Mouse (Mus musculus): ENCODE data around the gene Atrnl1. TPM values are rescaled to one million over a fixed set of nuclear protein-coding genes. Genes with fewer than 3 reads are reported as not detected.
"Not testable (repeated sequence)": the region's sequence is repeated elsewhere in the genome, so short reads cannot be mapped to it uniquely, and the experiment has no call there.

Gene Atrnl1
- total RNA-seq, 2 experiments from 2014 or later, result 24.4 to 26.6 TPM

DNA sequence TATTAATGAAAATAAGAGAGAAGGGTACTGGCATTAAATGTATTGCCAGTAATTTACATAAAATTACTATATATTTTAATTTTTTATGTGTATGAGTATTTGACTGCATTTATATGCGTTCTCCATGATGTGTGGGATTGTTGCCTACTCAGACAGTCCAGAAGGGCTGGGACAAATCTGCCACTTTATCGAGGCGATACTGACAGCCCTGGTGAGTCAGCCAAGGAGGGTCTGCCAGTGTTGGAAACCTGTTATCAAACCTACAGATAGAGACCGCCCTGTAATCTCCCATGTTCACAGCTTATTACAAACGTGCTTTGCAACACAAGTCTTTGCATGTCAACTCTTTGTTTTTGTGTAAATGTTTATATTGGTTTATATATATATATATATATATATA, 347.9 kb downstream of the Atrnl1 start:
- DNase-seq (ENCODE audit: low spot score in 2 of 2), result no peak

DNA sequence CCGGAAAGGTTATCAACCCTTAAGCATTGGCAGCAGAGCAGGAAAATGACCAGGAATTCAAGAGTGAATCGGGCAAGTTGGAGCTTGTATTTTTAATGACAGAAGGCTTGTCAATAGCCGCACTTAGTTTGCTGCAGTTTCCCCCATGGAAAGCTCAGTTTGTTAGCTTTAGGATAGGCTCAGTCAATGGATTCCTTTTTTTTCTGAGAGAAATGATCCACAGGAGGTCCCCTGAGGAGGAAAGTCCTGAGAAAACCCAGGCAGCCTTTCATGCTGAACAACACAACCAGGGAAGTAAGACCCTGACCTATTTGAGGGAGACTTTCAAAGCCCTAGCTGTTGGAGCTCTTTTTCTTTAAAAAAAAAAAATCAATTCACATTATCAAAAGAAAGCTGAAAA, 350.5 kb downstream of the Atrnl1 start:
- DNase-seq (ENCODE audit: low spot score in 2 of 2), result no peak

DNA sequence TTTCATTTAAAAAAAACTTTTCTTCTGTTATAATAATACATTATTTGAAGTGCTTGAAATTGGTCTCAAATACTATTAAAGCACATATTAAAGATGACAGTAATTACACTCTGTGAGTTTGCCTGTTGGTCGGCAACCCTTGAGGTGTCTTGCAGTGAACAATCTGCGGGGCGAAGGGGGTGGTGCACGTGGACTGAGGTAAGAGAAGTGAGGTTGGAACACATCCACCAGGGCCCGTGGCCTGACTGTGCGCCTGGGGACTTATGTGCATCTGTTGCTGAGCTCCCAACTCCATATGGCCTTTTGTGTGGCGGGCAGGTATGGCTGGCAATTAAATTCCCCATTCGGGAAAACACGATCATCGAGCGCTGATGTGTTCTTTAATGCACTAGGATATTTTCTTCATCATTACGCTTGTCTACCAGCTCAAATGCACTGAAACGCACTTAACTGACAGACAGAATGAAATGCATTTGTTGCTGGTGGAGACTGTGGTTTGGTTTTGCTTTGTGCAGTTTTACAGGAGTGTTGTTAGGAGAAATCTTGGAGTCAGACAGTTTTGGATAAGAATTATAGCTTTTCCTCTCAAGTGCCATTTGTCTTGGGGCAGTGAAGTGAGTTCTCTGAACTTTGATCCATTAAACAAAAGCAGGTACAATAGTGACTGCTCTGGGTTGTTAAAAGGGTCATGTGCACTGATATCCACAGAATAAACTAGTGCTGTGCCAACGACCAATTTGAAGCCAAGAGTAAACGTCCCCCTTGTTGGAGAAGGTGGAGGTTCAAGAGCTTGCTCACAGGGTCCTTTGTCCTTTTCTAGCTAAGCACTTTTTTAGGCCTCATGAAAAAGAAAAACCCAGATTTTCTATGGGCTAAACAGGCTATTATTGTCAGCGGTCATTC, 351.2 kb downstream of the Atrnl1 start:
- DNase-seq (ENCODE audit: low spot score in 2 of 2), result no peak

DNA sequence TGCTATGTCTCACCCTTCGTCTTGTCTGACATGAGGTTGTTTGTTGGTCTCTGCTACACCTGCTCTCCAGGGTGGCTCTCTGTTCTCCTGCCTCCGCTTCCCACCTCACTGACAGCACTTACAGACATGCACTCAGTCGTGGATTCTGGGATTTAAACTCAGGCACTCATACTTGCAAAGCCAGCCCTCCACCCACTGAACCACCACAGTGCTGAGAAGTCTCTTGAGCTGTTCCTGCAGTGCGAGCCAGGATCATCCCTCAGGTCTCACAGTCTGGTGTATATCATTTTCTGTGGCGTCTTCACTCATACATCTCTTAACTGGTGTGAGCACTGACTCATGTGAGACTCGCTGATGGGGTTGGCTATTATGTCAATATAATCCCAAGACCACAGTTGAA, 353.0 kb downstream of the Atrnl1 start:
- DNase-seq (ENCODE audit: low spot score in 2 of 2), result no peak

- DNase-seq (ENCODE audit: low spot score in 2 of 2), result no peak
These were observed 358.9 kb downstream of the Atrnl1 start for GRCm38 (mm10) chr19:57969766-57970165.

DNA sequence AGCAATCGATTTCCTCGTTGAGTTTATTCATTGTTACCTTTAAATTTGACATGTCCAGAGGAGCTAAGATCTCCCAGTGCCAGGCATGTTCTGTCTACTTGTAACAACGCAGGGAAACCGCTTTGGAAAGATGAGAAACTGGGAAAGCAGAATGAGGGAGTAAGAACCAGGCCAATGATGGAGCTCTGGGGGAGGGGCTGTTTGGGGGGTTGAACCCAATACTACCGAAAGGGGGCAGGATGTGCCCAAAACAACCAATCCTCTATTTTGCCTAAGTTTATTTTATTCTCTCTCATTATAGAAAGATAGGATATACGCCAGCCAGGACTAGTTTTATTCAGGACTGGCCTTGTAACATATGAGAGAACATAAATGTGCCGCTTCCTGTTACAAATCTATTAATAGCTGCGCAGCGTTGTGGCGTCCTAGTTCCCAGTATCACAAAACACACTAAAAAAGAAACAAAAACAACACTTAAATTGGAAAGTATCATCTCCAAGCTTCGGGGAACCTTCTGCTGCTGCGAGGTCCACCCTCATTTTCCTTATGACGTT, 359.6 kb downstream of the Atrnl1 start:
- no peak for DNase-seq (ENCODE audit: low spot score in 2 of 2)

DNA sequence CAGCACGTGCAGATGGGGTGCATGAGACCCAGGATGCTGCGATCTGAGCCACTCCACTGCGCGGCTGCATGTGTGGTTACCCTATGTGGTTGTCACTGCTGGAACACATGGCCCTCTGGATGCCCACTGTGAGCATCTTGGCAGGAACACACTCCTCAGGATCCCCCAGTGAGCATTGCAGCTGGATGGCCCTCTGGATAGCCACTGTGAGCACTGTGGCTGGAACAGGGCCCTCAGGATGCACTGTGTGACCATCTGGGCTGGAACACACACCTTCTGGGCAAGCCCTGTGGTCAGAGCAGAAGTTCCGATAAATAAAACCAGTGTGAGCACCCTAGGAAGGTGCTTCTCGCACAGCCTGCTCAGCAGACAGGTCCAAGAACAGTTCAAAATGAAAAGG, 364.4 kb downstream of the Atrnl1 start:
- DNase-seq (ENCODE audit: low spot score in 2 of 2), result no peak

DNA sequence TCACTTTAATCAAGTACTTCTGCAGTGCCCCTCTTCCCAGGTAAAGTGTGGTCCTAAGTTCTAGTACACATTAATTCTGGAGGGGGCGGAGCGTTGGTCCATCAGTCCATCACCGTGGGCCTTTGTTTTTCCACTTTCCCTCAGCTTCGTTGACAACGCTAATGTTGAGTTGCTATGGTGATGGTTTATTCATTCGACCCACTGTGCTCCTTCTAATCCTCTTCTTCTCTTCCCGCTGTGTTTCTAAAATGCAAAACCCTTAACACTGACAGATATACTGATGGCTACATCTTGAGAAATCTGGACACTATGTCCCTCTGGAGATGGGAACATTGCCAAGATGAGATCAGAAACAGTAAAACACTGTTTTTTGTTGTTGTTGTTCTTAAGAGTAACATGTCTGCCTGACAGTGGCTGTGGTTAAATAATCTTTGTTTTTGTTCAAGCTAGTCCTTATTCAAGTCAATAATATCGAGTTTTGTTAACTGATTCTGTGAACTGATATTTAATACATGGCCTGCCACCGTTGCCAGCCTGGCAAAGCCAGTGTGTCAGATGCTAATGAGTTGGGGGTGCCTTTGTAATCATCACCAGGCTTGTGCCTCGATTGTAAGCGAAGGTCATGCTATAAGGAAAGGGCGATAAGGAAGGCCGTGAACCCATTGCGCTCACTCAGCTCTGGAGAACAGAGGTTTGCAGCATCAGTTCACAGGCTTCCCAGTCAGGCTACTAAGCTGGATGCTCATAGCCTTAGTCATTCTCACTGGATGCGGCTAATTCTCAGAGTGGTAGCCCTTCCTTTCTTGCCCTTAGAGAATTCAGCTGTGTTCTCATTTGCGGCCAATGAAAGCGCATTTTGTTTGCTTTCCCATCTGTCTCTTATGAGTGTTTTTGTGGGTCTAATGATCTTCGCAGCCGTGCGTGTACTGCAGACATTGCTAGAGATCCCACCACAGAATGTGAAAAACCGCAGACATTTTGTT, 375.4 kb downstream of the Atrnl1 start:
- DNase-seq (ENCODE audit: low spot score in 2 of 2), result no peak

DNA sequence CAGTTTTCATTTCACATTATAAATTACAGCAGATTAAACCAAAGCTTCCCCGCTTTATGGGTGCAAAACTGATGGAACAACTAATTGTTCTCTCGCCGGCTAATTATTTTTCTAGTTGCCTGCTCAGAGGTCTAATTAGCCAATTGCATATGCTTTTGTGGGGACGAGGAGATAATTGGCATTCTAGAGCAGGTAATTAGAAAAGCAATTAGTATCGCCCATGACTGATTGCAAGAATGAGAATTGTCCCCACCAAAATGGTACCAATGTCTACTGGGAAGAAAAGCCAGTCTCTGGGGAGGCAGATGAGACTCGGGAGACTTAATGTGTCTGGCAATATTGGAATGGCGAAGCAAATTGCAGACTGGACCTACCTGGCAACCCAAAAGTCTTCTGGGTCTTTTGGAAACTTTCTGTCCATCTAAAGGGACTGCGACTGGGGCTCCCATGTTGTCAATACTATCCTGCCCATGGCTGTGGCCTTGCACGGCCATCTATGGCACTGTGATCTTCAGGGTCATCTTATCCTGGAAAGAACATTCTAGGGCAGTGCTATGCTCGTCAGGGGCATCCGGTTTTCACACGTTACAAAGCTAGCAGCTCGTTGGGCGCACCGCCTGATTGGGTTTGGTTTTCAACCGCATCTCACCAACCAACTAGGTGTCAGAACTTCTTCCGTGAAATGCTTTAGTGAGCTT, 377.0 kb downstream of the Atrnl1 start:
- no peak for DNase-seq (ENCODE audit: low spot score in 2 of 2)

GRCm38 (mm10) chr19:57988559-57989093, 377.8 kb downstream of the Atrnl1 start:
- no peak for DNase-seq (ENCODE audit: low spot score in 2 of 2)

DNA sequence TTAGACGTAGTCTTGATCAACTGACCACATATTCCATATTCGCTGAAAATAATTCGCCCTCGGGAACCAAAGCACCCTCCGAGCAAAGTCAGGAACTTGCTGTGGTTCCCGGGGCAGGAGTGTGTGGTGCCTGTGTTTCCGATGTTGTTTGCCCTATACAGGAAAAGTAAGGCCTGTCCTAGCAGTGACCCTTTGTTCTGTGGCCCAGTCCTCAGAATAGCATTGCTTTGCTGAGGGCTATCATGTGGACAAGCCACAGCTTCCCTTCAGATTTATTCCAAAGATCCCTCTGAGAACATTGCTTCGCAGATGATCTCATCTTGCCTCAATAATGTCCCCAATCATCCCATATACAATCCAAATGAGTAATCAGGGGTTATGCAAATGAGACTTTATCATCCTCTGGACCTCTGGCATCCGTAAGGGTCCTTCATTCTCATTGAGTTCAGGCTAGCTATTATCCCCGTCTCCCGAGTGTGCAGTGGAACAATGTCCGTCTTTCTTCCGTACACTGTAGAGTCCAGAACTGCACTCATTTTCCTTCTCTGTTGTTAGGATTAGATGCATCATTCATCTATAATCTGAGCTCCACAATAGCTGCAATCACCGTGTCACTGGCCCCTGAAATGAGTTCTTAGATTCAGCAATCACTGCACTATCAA, 380.4 kb downstream of the Atrnl1 start:
- no peak for DNase-seq (ENCODE audit: low spot score in 2 of 2)

GRCm38 (mm10) chr19:57994174-57994833, 383.5 kb downstream of the Atrnl1 start:
- not testable (repeated sequence) for DNase-seq (ENCODE audit: low spot score in 2 of 2)

DNA sequence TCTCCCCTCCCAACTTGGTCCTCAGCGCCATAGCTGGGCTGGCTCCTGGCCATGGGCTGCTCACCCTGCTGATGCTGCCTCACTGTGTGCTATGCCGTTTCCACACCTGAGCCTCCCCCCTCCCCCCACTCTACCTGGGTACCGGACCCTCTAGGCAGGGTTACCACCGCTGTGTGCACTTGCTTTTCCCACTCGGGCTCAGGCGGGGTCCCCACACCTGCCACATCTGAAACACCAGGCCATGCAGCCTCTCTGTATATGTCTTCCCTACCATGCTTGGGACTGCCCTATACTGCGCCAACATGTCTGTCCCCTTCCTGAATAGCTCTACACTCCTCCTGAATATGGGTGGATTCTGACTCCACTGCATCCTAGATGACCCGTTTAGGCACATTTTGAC, 384.2 kb downstream of the Atrnl1 start:
- DNase-seq (ENCODE audit: low spot score in 2 of 2), result no peak

GRCm38 (mm10) chr19:57997961-57998360, 387.1 kb downstream of the Atrnl1 start:
- peak in 1 of 2 experiments; percentile 31 for DNase-seq (ENCODE audit: low spot score in 2 of 2)

DNA sequence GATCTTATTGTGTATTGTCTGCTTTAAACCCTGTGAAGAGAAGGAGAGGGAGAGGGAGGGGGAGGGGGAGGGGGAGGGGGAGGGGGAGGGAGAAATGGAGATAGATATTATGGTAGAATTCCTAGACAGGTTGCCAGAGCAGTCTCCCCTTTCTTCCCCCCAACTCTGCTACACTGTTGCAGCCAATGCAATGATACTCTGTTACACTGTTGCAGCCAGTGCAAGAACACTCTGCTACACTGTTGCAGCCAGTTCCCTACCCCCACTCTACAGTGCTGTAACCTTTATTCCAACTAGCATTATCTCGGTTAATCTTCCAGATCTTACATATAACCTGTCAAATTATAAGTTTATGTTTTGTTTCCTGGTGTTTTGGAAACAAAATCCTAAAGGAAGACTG, 400.8 kb downstream of the Atrnl1 start:
- DNase-seq (ENCODE audit: low spot score in 2 of 2), result no peak

DNA sequence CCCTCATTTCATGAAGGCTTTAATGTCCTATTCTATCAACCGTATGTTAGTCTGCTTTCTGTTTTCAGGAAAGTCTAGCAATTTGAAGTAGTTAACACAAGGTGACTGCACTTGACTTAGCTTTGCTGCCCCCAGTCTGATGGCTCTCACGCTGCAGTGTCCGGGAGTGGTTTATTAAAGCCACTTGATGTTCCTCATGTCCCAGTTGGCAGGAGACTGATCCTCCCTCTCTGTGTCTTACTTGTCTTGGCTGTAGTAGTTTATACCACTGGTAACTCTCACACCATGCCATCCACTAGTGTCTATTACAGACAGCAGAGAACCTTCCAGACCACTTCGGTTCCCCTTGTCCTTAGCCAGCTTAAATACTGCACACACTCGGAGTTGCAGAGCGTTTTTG, 404.9 kb downstream of the Atrnl1 start:
- DNase-seq (ENCODE audit: low spot score in 2 of 2), result no peak

GRCm38 (mm10) chr19:58016561-58017453, 406.0 kb downstream of the Atrnl1 start:
- DNase-seq (ENCODE audit: low spot score in 2 of 2), result peak in 1 of 2 experiments; percentile 25

- peak in 1 of 2 experiments; percentile 15 for DNase-seq (ENCODE audit: low spot score in 2 of 2)
These were observed 406.6 kb downstream of the Atrnl1 start for GRCm38 (mm10) chr19:58017468-58017867.

Data from gastrocnemius, postnatal 4 days (tissue).